Mouse (Mus musculus): ENCODE results near the gene Tlcd1. TPM values are rescaled to one million over a fixed set of nuclear protein-coding genes. Genes with fewer than 3 reads are reported as not detected.

Gene Tlcd1
- polyA plus RNA-seq, 1 experiment from 2014 or later: 62.6 TPM

DNA sequence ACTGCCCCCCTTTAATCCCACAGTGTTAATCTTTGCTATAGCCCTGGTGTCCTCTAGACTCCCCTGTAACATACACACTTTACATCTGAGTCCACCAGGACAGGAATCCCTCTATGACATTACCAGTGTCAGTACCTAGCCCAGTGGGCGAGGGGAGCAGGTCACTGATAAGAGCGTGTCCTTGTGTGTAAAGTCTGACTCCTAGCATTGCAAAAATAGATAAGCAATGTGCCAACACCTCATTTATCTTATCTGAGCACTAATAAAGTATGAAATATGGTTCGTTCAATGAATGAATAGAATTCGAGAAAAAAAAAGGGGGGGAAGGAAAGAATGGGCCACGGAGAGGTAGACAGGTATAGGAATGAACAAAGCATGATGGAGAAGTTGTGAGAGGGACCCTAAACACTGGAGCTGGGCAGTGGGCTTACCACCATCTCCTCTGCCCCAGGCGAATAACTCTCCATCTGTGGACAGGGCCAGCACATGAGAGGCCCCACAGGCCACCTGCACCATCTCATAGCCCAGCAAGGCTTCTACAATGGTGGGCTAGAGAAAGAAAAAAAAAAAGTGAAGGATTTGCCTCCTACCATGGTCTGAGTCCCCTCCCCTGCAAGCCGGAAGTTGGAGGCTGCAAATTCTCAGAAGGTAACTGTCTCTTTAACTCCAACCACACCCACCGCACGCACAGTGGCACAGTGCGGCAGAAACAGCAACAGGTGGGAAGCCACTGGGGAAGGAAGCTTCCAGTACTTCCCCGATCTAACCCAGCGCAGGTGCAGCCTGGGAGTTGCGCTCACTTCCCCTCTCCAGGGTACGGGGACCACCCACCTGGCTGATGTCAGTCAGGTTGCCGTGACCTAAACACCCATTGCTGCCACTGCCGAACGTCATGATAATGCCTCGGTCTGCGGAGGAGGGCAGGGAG lies 7.7 kb upstream of the Tlcd1 start:
- Histone ChIP-seq H3K27me3 (replicated peaks) (no peaks in the 10 kb centered on the region), H3K4me2 (peak overlapping the region; percentile 79), H3K27ac (peak overlapping the region; percentile 93), H3K36me3 (peaks cover 34% of the 10 kb centered on the region), H3K4me3 (peak overlapping the region; percentile 49), H3K4me1 (peaks cover 84% of the 10 kb centered on the region), H3K9ac (peak overlapping the region; percentile 68), H3K9me3 (replicated peaks) (no peaks in the 10 kb centered on the region)
- WGBS (ENCODE audit: insufficient replicate concordance): 21% methylated on average over 19 of the region's 19 CpGs
- peak; percentile 64 for ATAC-seq

DNA sequence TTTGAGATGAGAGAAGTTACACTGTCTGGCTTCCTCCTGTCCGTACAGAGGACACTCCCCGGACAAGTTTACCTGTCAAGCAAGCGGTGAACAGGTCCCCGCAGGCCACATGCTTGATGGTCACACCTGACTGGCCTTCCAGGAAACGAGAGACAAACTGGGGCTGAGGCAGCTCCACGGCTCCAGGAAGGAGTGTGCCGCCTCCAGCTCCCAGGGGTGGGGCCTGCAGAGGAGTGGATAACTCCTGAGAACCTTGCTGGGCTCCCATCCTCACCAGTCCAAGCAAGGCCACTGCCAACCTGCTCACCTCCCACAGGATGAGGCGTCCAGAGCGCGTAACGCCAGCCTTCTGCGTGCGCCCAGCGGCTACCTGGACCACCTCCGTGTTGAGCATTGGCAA lies 6.2 kb upstream of the Tlcd1 start:
- WGBS (ENCODE audit: insufficient replicate concordance): 88% methylated on average over 15 of the region's 15 CpGs
- Histone ChIP-seq H3K4me2 (peak overlapping the region; percentile 79), H3K36me3 (peaks cover 34% of the 10 kb centered on the region), H3K27me3 (replicated peaks) (no peaks in the 10 kb centered on the region), H3K27ac (peak overlapping the region; percentile 93), H3K9ac (no peak overlapping the region), H3K9me3 (replicated peaks) (no peaks in the 10 kb centered on the region), H3K4me3 (no peak overlapping the region), H3K4me1 (peaks cover 91% of the 10 kb centered on the region)
- no peak for ATAC-seq

DNA sequence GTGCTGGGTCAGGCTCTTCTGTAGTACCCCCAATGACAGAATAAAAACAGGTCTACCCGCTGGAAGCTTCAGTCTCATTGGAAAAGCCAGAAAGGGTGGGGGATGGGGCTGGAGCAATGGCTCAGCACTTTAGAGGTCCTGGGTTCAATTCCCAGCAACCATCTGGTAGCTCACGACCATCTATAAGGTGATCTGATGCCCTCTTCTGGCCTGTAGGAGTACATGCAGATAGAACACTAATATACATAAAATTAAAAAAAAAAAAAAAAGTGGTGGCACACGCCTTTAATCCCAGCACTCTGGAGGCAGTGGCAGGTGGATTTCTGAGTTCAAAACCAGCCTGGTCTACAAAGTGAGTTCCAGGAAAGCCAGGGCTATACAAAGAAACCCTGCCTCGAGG lies 5.2 kb upstream of the Tlcd1 start:
- no peak for ATAC-seq
- 67% methylated on average over 4 of the region's 4 CpGs for WGBS (ENCODE audit: insufficient replicate concordance)
- Histone ChIP-seq H3K27me3 (replicated peaks) (no peaks in the 10 kb centered on the region), H3K36me3 (peaks cover 34% of the 10 kb centered on the region), H3K27ac (no peak overlapping the region), H3K4me2 (no peak overlapping the region), H3K9ac (no peak overlapping the region), H3K9me3 (replicated peaks) (no peaks in the 10 kb centered on the region), H3K4me1 (peaks cover 90% of the 10 kb centered on the region), H3K4me3 (no peak overlapping the region)

DNA sequence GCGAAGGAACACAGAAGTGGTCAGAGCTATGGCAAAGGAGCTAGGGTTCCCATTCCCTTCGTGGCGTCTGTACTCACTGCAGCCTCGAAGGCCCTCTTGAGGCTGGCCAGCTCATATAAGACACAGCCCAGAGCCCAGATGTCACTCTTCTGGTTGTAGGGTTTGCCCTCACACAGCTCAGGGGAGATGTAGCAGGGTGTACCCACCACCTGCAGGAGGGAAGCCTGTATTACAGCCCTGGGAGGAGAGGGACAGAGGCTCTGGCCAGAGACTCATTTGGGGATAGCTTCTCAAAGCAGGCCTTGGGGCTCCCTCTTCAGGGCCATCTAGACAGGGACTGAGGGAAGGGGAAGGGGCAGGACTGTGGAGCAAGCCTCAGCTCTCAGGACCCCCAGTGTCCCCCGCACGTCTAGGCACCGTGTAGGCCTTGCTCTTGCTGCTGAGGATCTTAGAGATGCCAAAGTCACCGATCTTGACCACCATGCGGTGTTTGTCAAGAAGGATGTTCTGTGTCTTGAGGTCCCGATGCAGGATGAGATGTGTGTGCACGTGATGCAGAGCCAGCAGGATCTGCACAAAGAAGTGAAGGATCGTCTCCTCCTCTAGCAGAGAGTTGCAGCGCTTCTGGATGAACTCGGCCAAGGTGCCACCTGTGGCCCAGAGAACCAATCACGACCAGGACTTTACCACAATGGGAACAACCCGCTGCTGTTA lies 4.3 kb upstream of the Tlcd1 start:
- no peak for ATAC-seq
- H3K4me2 ChIP-seq: no peak overlapping the region
- no peaks in the 10 kb centered on the region for H3K9me3 ChIP-seq (replicated peaks)
- peak overlapping the region; percentile 15; the same call in 1 of the 2 replicates for H3K27ac ChIP-seq
- no peaks in the 10 kb centered on the region for H3K27me3 ChIP-seq (replicated peaks)
- H3K4me1 ChIP-seq: peaks cover 82% of the 10 kb centered on the region
- peaks cover 31% of the 10 kb centered on the region for H3K36me3 ChIP-seq
- H3K4me3 ChIP-seq: no peak overlapping the region
- 86% methylated on average over 16 of the region's 16 CpGs for WGBS (ENCODE audit: insufficient replicate concordance)
- peak overlapping the region; percentile 28 for H3K9ac ChIP-seq

DNA sequence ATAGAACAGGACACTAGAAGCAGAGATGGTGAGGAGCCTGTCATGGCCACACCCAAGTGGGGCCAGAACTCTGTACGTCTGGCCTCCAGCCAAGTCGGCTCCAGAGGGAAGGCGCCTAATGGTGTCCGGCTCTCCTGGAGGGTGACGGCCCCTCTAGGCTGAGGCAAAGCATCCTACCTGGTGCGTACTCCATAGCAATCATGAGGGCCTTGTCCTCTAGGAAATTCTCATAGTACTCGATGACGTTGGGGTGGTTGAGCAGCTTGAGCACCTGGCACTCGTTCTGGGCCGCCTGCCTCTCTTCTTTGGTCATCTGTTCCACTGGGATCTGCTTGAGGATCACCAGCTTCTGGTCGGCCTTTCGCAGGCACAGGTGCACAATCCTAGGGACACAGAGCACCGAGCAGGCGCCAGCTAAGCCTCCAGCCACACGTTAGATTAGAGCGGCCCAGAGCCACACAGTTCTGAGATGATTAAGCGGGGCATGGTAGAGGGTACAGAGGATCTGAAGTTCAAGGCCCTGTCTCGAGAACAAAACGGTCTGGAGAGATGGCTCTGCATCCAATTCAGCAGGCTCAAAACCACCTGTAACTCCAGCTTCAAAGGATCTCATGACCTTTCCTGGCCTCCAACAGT lies 3.6 kb upstream of the Tlcd1 start:
- Histone ChIP-seq H3K27ac (no peak overlapping the region), H3K9me3 (replicated peaks) (no peaks in the 10 kb centered on the region), H3K36me3 (peaks cover 25% of the 10 kb centered on the region), H3K27me3 (replicated peaks) (no peaks in the 10 kb centered on the region), H3K4me1 (peaks cover 75% of the 10 kb centered on the region), H3K9ac (no peak overlapping the region), H3K4me2 (no peak overlapping the region), H3K4me3 (no peak overlapping the region)
- ATAC-seq: no peak
- WGBS (ENCODE audit: insufficient replicate concordance): 80% methylated on average over 19 of the region's 19 CpGs

DNA sequence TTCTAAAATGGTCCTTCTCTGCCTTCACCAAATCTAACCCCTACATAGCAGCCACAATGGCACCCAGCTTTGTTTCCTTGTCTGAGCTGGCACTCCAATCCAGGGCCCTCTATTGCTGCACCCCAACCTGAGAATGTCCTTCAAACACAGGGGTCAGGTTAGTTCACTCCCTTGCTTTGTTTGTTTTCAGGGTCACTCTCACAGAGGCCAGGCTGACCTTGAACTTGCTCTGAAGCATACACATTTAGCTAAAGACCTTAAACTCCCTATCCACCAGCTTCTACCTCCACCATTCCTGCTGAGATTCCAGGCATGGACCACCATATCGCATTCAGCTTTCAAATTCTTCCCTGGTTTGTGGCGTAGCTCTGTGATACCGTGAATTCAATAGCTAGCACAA lies 2.0 kb upstream of the Tlcd1 start:
- Histone ChIP-seq H3K36me3 (peaks cover 33% of the 10 kb centered on the region), H3K9me3 (replicated peaks) (no peaks in the 10 kb centered on the region), H3K4me1 (peaks cover 64% of the 10 kb centered on the region), H3K27me3 (replicated peaks) (no peaks in the 10 kb centered on the region), H3K4me3 (no peak overlapping the region), H3K27ac (peak overlapping the region; percentile 100), H3K4me2 (peak overlapping the region; percentile 92; the same call in 1 of the 2 replicates), H3K9ac (0 out of 2 replicates have a peak overlapping the region, but pooled peaks have one; percentile 33)
- no peak for ATAC-seq
- 91% methylated on average over 3 of the region's 3 CpGs for WGBS (ENCODE audit: insufficient replicate concordance)

DNA sequence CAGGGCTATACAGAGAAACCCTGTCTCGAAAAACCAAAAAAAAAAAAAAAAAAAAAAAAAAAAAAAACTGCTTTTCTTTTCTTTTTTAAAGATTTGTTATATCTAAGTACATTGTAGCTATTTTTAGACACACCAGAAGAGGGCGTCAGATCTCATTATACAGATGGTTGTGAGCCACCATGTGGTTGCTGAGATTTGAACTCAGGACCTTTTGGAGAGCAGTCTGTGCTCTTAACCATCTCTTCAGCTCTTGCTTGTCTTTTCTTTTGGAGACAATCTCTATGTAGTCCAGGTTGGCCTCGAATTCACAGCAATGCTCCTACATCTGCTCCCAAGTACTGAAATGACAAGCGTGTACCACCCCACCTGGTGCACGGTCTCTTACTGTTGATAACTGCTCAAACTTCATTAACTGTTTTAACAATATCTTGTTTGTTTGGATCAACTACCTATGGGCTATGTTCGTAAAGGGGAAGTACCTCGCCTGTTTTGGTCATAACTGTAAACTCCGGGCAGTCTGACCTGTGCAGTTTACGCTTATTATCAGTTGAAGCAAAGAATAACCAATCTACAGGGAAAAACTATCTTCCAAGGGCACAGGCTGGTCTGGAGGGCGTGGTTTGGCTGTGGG lies 625 bp upstream of the Tlcd1 start:
- H3K9ac ChIP-seq: peak overlapping the region; percentile 97
- peak overlapping the region; percentile 94 for H3K4me3 ChIP-seq
- peak overlapping the region; percentile 100 for H3K27ac ChIP-seq
- no peaks in the 10 kb centered on the region for H3K27me3 ChIP-seq (replicated peaks)
- peak overlapping the region; percentile 92 for H3K4me2 ChIP-seq
- H3K36me3 ChIP-seq: peaks cover 39% of the 10 kb centered on the region
- peak; percentile 62 for ATAC-seq
- H3K9me3 ChIP-seq (replicated peaks): no peaks in the 10 kb centered on the region
- WGBS (ENCODE audit: insufficient replicate concordance): 2% methylated on average over 9 of the region's 10 CpGs
- H3K4me1 ChIP-seq: peaks cover 64% of the 10 kb centered on the region

DNA sequence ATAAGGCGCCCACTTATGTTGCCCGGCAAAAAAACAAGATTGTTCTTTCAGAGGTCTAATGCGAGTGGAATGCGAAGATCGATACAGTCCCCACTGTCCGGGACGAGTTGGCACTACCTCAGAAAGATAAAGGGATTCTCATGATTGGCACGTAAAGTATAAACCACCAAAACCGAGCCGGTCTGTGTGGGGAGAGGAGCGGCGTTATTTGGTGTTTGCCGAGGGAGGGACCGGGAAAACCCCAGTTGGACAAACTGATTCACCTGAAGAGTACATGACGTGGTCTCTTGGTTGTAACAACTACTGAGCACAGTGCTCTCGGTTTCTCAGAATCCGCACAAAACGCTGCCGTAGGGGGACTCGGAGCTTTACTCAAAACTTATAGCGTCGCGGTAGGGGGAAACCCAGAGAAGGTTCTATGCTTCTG lies 407 bp downstream of the Tlcd1 start:
- WGBS (ENCODE audit: insufficient replicate concordance): under 1% methylated on average over 23 of the region's 23 CpGs
- H3K4me1 ChIP-seq: peaks cover 66% of the 10 kb centered on the region

DNA sequence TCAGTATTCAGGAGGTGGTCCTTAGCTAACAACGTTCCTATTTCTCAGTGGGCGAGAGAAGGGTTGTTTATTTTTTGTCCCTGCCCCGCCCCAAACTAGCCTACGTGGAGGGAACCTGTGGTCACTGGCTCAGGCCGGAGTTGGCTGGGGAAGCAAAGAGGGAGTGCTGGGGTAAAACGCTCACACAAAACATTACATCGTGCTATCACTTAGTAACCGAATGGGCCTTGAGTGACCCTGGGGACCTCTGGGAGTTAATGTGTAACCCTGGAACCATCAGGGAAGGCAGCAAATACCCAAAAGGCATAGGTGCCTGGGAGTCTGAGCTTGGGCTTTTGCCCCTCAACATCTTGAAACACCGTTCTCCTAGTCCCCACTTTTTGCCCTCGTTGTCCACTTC lies 926 bp downstream of the Tlcd1 start:
- Histone ChIP-seq H3K4me3 (peak overlapping the region; percentile 94), H3K9ac (peak overlapping the region; percentile 97), H3K36me3 (peaks cover 42% of the 10 kb centered on the region), H3K27ac (peak overlapping the region; percentile 100), H3K27me3 (replicated peaks) (no peaks in the 10 kb centered on the region), H3K4me1 (peaks cover 66% of the 10 kb centered on the region), H3K9me3 (replicated peaks) (no peaks in the 10 kb centered on the region), H3K4me2 (peak overlapping the region; percentile 92)
- ATAC-seq: peak; percentile 14
- WGBS (ENCODE audit: insufficient replicate concordance): under 1% methylated on average over 10 of the region's 10 CpGs

More for the DNA sequence above, 407 bp downstream of the Tlcd1 start:
- Histone ChIP-seq H3K9me3 (replicated peaks) (no peaks in the 10 kb centered on the region), H3K4me3 (peak overlapping the region; percentile 94), H3K27me3 (replicated peaks) (no peaks in the 10 kb centered on the region), H3K4me2 (peak overlapping the region; percentile 92), H3K9ac (peak overlapping the region; percentile 97), H3K36me3 (peaks cover 42% of the 10 kb centered on the region), H3K27ac (peak overlapping the region; percentile 100)
- no peak for ATAC-seq

DNA sequence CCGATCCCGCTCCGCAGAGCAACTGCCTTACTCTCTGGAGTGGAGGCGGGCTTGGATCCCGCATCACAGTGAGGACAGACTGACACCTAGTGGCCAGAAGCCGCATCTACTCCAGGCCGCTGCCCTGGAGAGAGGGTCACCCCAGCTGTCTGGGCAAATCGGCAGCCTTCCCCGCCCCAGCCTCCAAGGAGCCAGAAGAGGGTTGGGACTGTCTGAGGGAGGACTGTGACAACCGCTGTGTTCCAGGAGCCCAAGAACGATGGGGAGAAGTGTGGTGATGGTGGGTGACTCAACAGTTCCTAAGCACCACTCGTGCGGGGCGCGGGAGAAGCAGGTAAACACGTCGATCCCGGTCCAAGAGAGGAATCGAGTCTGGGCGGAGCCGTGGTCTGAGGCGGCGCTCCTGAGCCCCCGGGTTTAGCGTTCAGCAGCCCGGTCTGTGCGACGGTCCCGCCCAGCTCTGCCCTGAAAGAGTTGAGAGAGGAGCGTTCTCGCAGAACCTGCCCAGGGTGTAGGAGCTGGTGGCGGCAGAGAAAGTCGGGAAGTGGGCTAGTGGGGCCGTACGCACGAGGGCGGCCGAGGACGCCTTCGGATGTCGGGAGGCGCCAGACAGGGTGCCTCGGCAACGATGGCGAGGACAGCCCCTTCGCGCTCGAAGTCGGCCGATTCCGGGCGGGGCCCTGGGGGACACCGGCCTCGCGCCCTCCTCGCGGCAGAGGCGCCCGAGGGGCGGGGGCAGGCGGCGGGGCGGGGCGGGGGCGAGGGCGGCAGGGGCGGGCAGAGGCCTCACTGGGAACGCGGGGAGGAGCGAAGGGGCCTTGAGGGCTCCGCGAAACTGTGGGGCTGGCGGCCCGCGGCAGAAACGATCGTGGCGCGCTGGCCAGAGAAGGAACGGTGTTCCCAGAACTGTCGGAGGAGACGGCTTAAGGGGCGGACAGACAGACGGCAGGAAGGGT lies 1.7 kb downstream of the Tlcd1 start:
- peak overlapping the region; percentile 100 for H3K27ac ChIP-seq
- peak overlapping the region; percentile 97 for H3K9ac ChIP-seq
- no peaks in the 10 kb centered on the region for H3K9me3 ChIP-seq (replicated peaks)
- peak; percentile 79 for ATAC-seq
- peaks cover 38% of the 10 kb centered on the region for H3K36me3 ChIP-seq
- 2% methylated on average over 78 of the region's 84 CpGs for WGBS (ENCODE audit: insufficient replicate concordance)
- peak overlapping the region; percentile 94 for H3K4me3 ChIP-seq
- no peaks in the 10 kb centered on the region for H3K27me3 ChIP-seq (replicated peaks)
- H3K4me2 ChIP-seq: peak overlapping the region; percentile 92
- peaks cover 59% of the 10 kb centered on the region for H3K4me1 ChIP-seq

Data from liver, embryonic 12.5 days (tissue).